Mouse (Mus musculus): ENCODE data around the gene Frmd4b.

DNA sequence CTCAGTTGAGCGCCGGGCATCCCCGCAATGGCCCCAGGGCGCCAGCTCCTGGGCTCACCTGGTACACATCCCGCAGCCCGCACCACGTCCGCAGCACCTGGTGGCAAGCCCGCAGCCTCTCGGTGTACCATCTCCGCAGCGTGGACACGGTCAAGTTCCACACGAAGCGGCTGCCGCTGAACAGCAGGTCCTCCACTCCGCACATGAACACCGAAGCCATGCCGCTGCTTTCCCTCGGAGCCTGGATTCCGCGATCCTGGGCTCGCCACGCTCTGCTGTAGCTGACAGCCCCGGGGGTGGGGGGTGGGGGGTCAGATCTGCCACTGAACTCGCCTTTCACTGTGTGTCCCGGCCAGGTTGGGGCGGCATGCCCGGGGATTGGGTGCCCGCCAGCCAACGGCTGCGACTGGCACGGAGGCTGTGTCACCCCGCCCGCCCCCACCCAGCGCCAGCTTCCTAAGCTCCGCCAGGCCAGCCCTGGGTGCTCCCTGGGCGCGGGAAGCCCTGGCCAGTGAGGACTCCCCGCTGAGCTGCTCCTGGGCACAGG, 129.7 kb downstream of the Frmd4b start:
- TF ChIP-seq CTCF (IDR thresholded peaks at IDR 0.05; ENCODE audit: low read depth, low read length) = no peak
- TF ChIP-seq GATA1 (IDR thresholded peaks at IDR 0.05; ENCODE audit: borderline replicate concordance, low read length) = no peak
- TF ChIP-seq TAL1 (conservative IDR thresholded peaks at IDR 0.05; ENCODE audit: low read depth, low read length) = no peak
- TF ChIP-seq POLR2AphosphoS5 (IDR thresholded peaks at IDR 0.05; ENCODE audit: insufficient replicate concordance, low read depth, low read length) = no peak
- no peak for TF ChIP-seq GATA2 (IDR thresholded peaks at IDR 0.05; ENCODE audit: borderline replicate concordance, low read depth, low read length)
